Mouse (Mus musculus): Measurements from ENCODE around the gene Cpt1b.
"Not testable (repeated sequence)": the region's sequence is repeated elsewhere in the genome, so short reads cannot be mapped to it uniquely, and the experiment has no call there.

Gene Cpt1b

GRCm38 (mm10) chr15:89431806-89432205, 6.1 kb upstream of the Cpt1b start:
- no peak for DNase-seq

- no peak for DNase-seq
These were observed 5.6 kb upstream of the Cpt1b start for GRCm38 (mm10) chr15:89431271-89431670.

- not testable (repeated sequence) for DNase-seq
These were observed 5.1 kb upstream of the Cpt1b start for GRCm38 (mm10) chr15:89430771-89431170.

- no peak for DNase-seq
These were observed 4.7 kb upstream of the Cpt1b start for GRCm38 (mm10) chr15:89430341-89430740.

- DNase-seq, result peak; percentile 97
These were observed 3.9 kb upstream of the Cpt1b start, which contains the start of the genes C730034F03Rik, Gm44502 and Chkb for GRCm38 (mm10) chr15:89429352-89430221. C730034F03Rik (plus strand) TSS chr15:89429589. Gm44502 (minus strand) TSS chr15:89429696. Chkb (minus strand) TSS chr15:89429908.

- DNase-seq, result peak; percentile 38
These were observed 3.2 kb upstream of the Cpt1b start for GRCm38 (mm10) chr15:89428821-89429351.

GRCm38 (mm10) chr15:89428136-89428790, 2.6 kb upstream of the Cpt1b start:
- no peak for DNase-seq

GRCm38 (mm10) chr15:89426716-89427115, 1.1 kb upstream of the Cpt1b start:
- no peak for DNase-seq

- DNase-seq, result no peak
These were observed 1.0 kb downstream of the Cpt1b start for GRCm38 (mm10) chr15:89424621-89425020.

- no peak for DNase-seq
These were observed 3.7 kb downstream of the Cpt1b start for GRCm38 (mm10) chr15:89421938-89422337.

- no peak for DNase-seq
These were observed 10.4 kb downstream of the Cpt1b start for GRCm38 (mm10) chr15:89415282-89415681.

- DNase-seq, result no peak
These were observed 15.5 kb downstream of the Cpt1b start, which contains the start of gene Syce3 for GRCm38 (mm10) chr15:89410118-89410517. Syce3 (minus strand) TSS chr15:89410503.

GRCm38 (mm10) chr15:89406691-89407090, 19.0 kb downstream of the Cpt1b start:
- no peak for DNase-seq

GRCm38 (mm10) chr15:89404831-89405623, 20.6 kb downstream of the Cpt1b start:
- no peak for DNase-seq

GRCm38 (mm10) chr15:89402471-89402870, 23.2 kb downstream of the Cpt1b start:
- DNase-seq, result no peak

- no peak for DNase-seq
These were observed 25.9 kb downstream of the Cpt1b start for GRCm38 (mm10) chr15:89399716-89400115.

GRCm38 (mm10) chr15:89398146-89398545, 27.5 kb downstream of the Cpt1b start:
- DNase-seq, result no peak

- no peak for DNase-seq
These were observed 28.8 kb downstream of the Cpt1b start for GRCm38 (mm10) chr15:89396883-89397282.

GRCm38 (mm10) chr15:89390081-89390480, 35.6 kb downstream of the Cpt1b start:
- DNase-seq, result no peak

- no peak for DNase-seq
These were observed 38.5 kb downstream of the Cpt1b start for GRCm38 (mm10) chr15:89387127-89387526.

GRCm38 (mm10) chr15:89384617-89385016, 41.0 kb downstream of the Cpt1b start, which contains the start of gene Klhdc7b:
Klhdc7b (plus strand) TSS chr15:89384917.
- no peak for DNase-seq

- DNase-seq, result no peak
These were observed 46.2 kb downstream of the Cpt1b start for GRCm38 (mm10) chr15:89379429-89379828.
